Mouse (Mus musculus) effector memory CD4-positive, alpha-beta T cell, adult 5 months (primary cell): ENCODE data around the gene Mipep. TPM values are rescaled to one million over a fixed set of nuclear protein-coding genes. Genes with fewer than 3 reads are reported as not detected.

Source experiments
- polyA plus RNA-seq: library from polyadenylated mRNA; unstranded; fragments of 100-300 nt; shearing (Covaris generic); gene quantifications from one replicate; pipeline ENCODE4 v1.2.1, GENCODE M21; 2017

Mipep gene
- polyA plus RNA-seq: 10.9 TPM

DNA sequence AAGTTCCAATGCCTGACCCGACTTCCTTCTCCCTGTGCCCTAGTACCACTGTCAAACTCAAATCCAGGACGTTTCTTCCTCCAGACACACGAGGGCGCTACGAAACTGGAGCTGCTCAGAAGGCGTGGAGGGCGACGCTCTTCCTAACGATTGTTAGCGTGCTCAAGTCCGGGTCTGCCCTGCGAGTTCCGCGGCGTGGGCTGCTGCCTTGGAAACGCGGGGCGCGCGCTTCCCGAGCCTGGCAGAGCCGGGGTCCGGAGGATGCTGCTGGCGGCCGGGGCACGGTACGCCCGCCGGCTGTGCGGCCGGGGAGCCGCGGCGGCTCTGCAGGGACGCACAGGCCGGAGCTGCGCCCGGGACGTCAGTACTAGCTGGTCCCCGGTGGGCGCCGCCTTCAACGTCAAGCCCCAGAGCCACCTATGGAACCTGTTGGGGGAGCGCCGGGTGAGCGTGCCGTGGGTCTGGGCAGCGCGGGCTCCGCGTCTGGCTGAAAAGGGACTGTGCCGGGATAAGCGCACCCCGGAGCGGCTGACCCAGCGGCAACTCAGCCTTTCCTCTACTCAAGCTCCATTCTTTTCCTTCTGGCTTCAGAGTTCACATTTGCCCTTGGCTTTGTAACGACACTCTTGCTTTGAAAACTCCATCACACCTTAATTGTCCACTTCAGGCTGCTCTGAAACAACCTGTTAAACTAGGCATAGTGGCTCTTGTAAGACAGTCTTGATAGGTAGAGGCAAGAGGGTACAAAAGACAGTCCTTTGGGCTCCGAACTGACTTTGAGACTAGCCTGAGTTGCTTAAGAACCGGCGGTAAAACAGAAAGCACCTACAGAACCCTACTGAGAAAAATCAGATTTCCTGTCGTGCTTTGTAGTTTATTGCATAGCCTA, at the start of gene Mipep:
Mipep (plus strand) TSS at position 147 of the 889 bp plus-strand sequence.

DNA sequence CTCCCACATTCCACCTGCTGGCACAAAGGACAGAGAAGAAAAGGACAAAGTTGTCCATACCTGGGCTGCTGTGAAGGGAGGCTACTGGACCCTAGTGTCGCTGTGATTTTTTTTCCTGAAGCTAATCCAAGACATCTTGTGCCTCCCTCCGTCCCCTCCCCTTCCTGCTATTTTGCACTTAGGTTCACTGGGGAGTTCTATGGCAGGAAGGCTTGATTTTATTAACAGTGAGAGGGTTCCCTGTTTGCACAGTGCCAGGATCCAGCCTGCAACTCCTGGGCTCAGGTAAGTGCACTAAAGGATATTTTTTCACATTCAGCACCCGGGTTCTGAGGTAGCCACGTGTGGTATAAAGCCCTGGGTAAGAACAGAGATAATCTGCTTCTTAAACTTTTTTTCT, 16.5 kb upstream of the Mipep start, which contains the start of gene C1qtnf9:
C1qtnf9 (plus strand) TSS at position 251 of the 400 bp plus-strand sequence.

Other genes starting within 250 kb of the Mipep start
- gene Spata13, start 150.6 kb upstream of the Mipep start, polyA plus RNA-seq: 126 TPM
- gene C1qtnf9, start 16.4 kb upstream of the Mipep start, polyA plus RNA-seq: not detected